In the genomic region with DNA sequence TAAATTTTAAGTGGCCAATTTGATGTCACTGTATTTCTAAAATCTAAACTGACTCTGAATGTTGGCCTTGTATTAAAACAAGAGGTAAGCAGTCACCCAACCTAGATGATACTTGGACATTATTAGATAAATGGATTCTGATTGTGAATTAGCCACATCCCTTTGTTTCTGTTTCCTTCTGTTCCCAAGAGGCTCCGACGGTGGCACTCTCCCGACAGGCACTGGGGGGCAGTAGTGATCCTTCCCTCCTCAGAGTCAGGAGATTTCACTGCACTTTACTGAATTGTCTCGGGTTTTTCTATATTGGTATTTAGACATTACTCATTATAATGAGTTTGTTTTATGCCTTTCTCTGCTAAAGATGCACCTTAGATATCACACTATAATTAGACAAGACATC, we compare ENCODE assay signal across 9 mouse cellular contexts.
A peak's percentile ranks its signal among the peaks of the same experiment; 100 is the strongest.
DNase-seq lines count a peak whose midpoint lies in the region.
"Had no signal": no experiment of that assay in that cellular context is flagged by ENCODE, and none has a peak within 500 bp of the region (broad histone marks: within the 10 kb centered on the region; RNA-seq: fewer than 3 reads in every experiment).

No protein-coding gene starts in this region.

- H3K36me3 ChIP-seq in heart, embryonic 10.5 days, result no peaks in the 10 kb centered on the region
- H3K36me3 ChIP-seq: liver, embryonic 15.5 days had no signal

- no peaks in the 10 kb centered on the region for H3K4me1 ChIP-seq in heart, embryonic 10.5 days
- H3K4me1 ChIP-seq: liver, embryonic 15.5 days had no signal

- 8% methylated on average over 4 of the region's 4 CpGs for WGBS in heart, embryonic 10.5 days

- intact Hi-C loops in heart, postnatal 10 days (cut with DNase I), result loop anchor here (10.0 kb wide), 1 partner anchor 96 kb away; no protein-coding TSS in a partner anchor
- intact Hi-C loops in left cerebral cortex, postnatal 14 days (cut with DNase I), result no loop called here

- DNase-seq in heart, postnatal 10 days, result peak; percentile 16 to 37
- DNase-seq in heart, embryonic 10.5 days (ENCODE audit: low spot score), result no peak
- peak; percentile 64 for DNase-seq in ES-CJ7 (ENCODE audit: low read depth, low spot score)
- DNase-seq in cerebellum, postnatal 4 days (ENCODE audit: low spot score in 2 of 2), result peak; percentile 26 to 79
- DNase-seq in hindlimb bud, embryonic 11.5 days (ENCODE audit: extremely low spot score, low read depth, low spot score), result peak; percentile 10
- DNase-seq in left cerebral cortex, postnatal 14 days (ENCODE audit: low spot score in 2 of 2), result peak; percentile 54 to 80
- peak; percentile 24 for DNase-seq in right cerebral cortex, postnatal 36 days (ENCODE audit: low spot score in 2 of 2)
- no peak for DNase-seq in thymus, postnatal 10 days (ENCODE audit: low spot score in 2 of 2)

- no peak overlapping the region for H3K27ac ChIP-seq in heart, embryonic 10.5 days
- H3K27ac ChIP-seq: liver, embryonic 15.5 days had no signal

- peaks cover 6% of the 10 kb centered on the region; the same call in 1 of the 2 replicates for H3K9me3 ChIP-seq in heart, embryonic 10.5 days
- H3K9me3 ChIP-seq: liver, embryonic 15.5 days had no signal

- no peak overlapping the region for H3K4me3 ChIP-seq in heart, embryonic 10.5 days
- H3K4me3 ChIP-seq: liver, embryonic 15.5 days had no signal

- H3K27me3 ChIP-seq in heart, embryonic 10.5 days (ENCODE audit: insufficient read depth, poor library complexity, severe bottlenecking), result no peaks in the 10 kb centered on the region
- H3K27me3 ChIP-seq: liver, embryonic 15.5 days had no signal

Comparison
In these comparisons a context has a peak if more than half of its experiments do, and no peak if none do; other contexts are left out.
1. DNase-seq: peak in heart, postnatal 10 days (2 of 2), ES-CJ7 (single experiment), cerebellum, postnatal 4 days (2 of 2), hindlimb bud, embryonic 11.5 days (single experiment), left cerebral cortex, postnatal 14 days (2 of 2) and right cerebral cortex, postnatal 36 days (2 of 2); none in heart, embryonic 10.5 days (single experiment) and thymus, postnatal 10 days (0 of 2).